In the genomic region with DNA sequence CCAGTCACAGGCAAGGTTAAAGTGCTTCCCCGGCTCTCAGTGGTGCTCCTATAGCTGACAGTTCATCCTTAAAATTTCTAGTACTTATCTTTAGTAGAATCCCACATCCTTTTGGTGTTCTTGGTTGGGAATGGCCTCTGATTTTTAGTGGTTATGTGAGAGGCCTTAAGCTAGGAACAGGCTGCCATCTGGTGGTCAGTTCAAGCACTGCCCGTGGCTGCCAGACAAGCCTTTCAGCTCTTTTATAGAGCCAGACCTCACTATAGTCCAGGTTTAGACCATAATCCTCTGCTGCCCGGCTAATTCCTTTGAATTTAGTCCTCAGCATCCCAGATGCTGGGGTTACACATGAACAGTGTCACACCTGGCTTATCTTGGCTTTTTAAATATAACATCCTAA, we compare ENCODE assay signal across 8 mouse cellular contexts. TPM values are rescaled to one million over a fixed set of nuclear protein-coding genes. Genes with fewer than 3 reads are reported as not detected.
A peak's percentile ranks its signal among the peaks of the same experiment; 100 is the strongest.
DNase-seq lines count a peak whose midpoint lies in the region; ATAC-seq and TF ChIP-seq lines count a peak whose summit lies in the region.

No protein-coding gene starts in this region.

- peak; percentile 89 for TF ChIP-seq RAD21 in MEL (IDR thresholded peaks at IDR 0.05; ENCODE audit: low read depth, low read length)

- H3K79me2 ChIP-seq in MEL (ENCODE audit: control insufficient read depth, insufficient read depth, low read length, poor library complexity) = no peaks in the 10 kb centered on the region

- TF ChIP-seq CTCF in MEL (IDR thresholded peaks at IDR 0.05 in 2 of 3, conservative IDR thresholded peaks at IDR 0.05 in 1 of 3; ENCODE audit: control insufficient read depth in 1 of 3, insufficient read depth in 1 of 3, low read depth in 2 of 3, low read length in 3 of 3, poor library complexity in 1 of 3, severe bottlenecking in 1 of 3) = peak; percentile 85 to 91 (median 91)
- peak; percentile 91 for TF ChIP-seq CTCF in brain, embryonic 14.5 days (IDR thresholded peaks at IDR 0.05; ENCODE audit: borderline replicate concordance, extremely low read depth, insufficient read depth, insufficient read length)
- peak; percentile 89 for TF ChIP-seq CTCF in heart, postnatal 0 days (IDR thresholded peaks at IDR 0.05; ENCODE audit: low read depth)
- peak; percentile 89 for TF ChIP-seq CTCF in lung, embryonic 14.5 days (IDR thresholded peaks at IDR 0.05; ENCODE audit: low read depth)

- ATAC-seq in erythroid progenitor cell, adult 5-6 weeks (replicated peaks; ENCODE audit: low FRiP score, poor library complexity, severe bottlenecking) = peak; percentile 57
- peak; percentile 62; the same call in 1 of the 2 replicates for ATAC-seq in heart, postnatal 0 days (ENCODE audit: insufficient read depth, low read depth)
- peak; percentile 59; the same call in 1 of the 2 replicates for ATAC-seq in lung, embryonic 14.5 days (ENCODE audit: insufficient read depth)

- H3K4me1 ChIP-seq in MEL (ENCODE audit: control insufficient read depth in 1 of 2, insufficient read depth in 2 of 2, low read length in 2 of 2) = no peaks in the 10 kb centered on the region; a peak in 1 of 4 replicates
- no peaks in the 10 kb centered on the region for H3K4me1 ChIP-seq in heart, postnatal 0 days (ENCODE audit: control insufficient read depth, insufficient read depth)
- H3K4me1 ChIP-seq in lung, embryonic 14.5 days (ENCODE audit: insufficient read depth) = no peaks in the 10 kb centered on the region

- H3K27ac ChIP-seq in MEL (ENCODE audit: control insufficient read depth, low read depth, low read length) = no peak overlapping the region
- H3K27ac ChIP-seq in heart, postnatal 0 days (ENCODE audit: low read depth) = no peak overlapping the region
- no peak overlapping the region for H3K27ac ChIP-seq in lung, embryonic 14.5 days (ENCODE audit: low read depth)

- no peaks in the 10 kb centered on the region for H3K9me3 ChIP-seq in MEL (replicated peaks; ENCODE audit: insufficient read depth, low read length)
- no peaks in the 10 kb centered on the region for H3K9me3 ChIP-seq in heart, postnatal 0 days (replicated peaks; ENCODE audit: control insufficient read depth, low read length)
- H3K9me3 ChIP-seq in lung, embryonic 14.5 days (ENCODE audit: low read depth, low read length) = no peaks in the 10 kb centered on the region

- peaks cover 0 to 4% of the 10 kb centered on the region in 2 experiments; a peak in 2 of 4 replicates for H3K36me3 ChIP-seq in MEL (ENCODE audit: control insufficient read depth in 1 of 2, insufficient read depth in 2 of 2, low read length in 2 of 2)
- peaks cover 83% of the 10 kb centered on the region for H3K36me3 ChIP-seq in heart, postnatal 0 days (replicated peaks; ENCODE audit: control insufficient read depth, insufficient read depth, low read length)
- peaks cover 88% of the 10 kb centered on the region for H3K36me3 ChIP-seq in lung, embryonic 14.5 days (ENCODE audit: insufficient read depth)

- no peak overlapping the region for H3K9ac ChIP-seq in MEL (ENCODE audit: control insufficient read depth, low read depth, low read length, poor library complexity, severe bottlenecking)
- no peak overlapping the region for H3K9ac ChIP-seq in heart, postnatal 0 days (replicated peaks; ENCODE audit: low read depth, low read length)
- H3K9ac ChIP-seq in lung, embryonic 14.5 days = no peak overlapping the region

- H3K4me3 ChIP-seq in MEL (ENCODE audit: control insufficient read depth in 1 of 2, insufficient read depth in 1 of 2, low read depth in 2 of 2, low read length in 2 of 2) = no peak overlapping the region
- no peak overlapping the region for H3K4me3 ChIP-seq in heart, postnatal 0 days (ENCODE audit: low read depth, low read length)
- H3K4me3 ChIP-seq in lung, embryonic 14.5 days (ENCODE audit: low read depth, low read length) = no peak overlapping the region

- no peaks in the 10 kb centered on the region for H3K27me3 ChIP-seq in MEL (ENCODE audit: control insufficient read depth in 1 of 2, insufficient read depth in 2 of 2, low read length in 2 of 2)
- H3K27me3 ChIP-seq in heart, postnatal 0 days (ENCODE audit: control insufficient read depth, insufficient read depth, low read length) = no peaks in the 10 kb centered on the region
- no peaks in the 10 kb centered on the region for H3K27me3 ChIP-seq in lung, embryonic 14.5 days (ENCODE audit: insufficient read depth, low read length)

- no peak overlapping the region for H3K4me2 ChIP-seq in heart, postnatal 0 days (ENCODE audit: low read depth, low read length)
- no peak overlapping the region for H3K4me2 ChIP-seq in lung, embryonic 14.5 days

- peak in 1 of 2 experiments; percentile 26; a peak in 1 of 4 replicates for TF ChIP-seq POLR2A in MEL (IDR thresholded peaks at IDR 0.05; ENCODE audit: control insufficient read depth in 1 of 2, insufficient read depth in 1 of 2, low read depth in 1 of 2, low read length in 2 of 2, poor library complexity in 1 of 2)
- TF ChIP-seq POLR2A in brain, embryonic 14.5 days (IDR thresholded peaks at IDR 0.05; ENCODE audit: borderline replicate concordance, extremely low read depth, insufficient read depth, insufficient read length, poor library complexity, severe bottlenecking) = no peak

- peak; percentile 78 for DNase-seq in MEL (ENCODE audit: low read depth, low spot score)
- DNase-seq in brain, embryonic 14.5 days (ENCODE audit: low read depth) = peak; percentile 89
- peak; percentile 72 for DNase-seq in heart, postnatal 0 days (ENCODE audit: low spot score)
- DNase-seq in layer of hippocampus, adult 8-10 months (ENCODE audit: low spot score in 2 of 2) = peak; percentile 68 to 90
- DNase-seq in lung, embryonic 14.5 days = peak; percentile 94
- peak; percentile 68 for DNase-seq in retina, postnatal 7 days (ENCODE audit: low read depth, low spot score)
- DNase-seq in urinary bladder, adult 2 months (ENCODE audit: low spot score) = peak; percentile 56

- 18% methylated on average over 3 of the region's 3 CpGs for WGBS in heart, postnatal 0 days
- 24% methylated on average over 3 of the region's 3 CpGs for WGBS in lung, embryonic 14.5 days

- no peak for TF ChIP-seq EP300 in MEL (IDR thresholded peaks at IDR 0.05; ENCODE audit: low read depth in 1 of 2, low read length in 2 of 2)
- TF ChIP-seq EP300 in heart, postnatal 0 days (IDR thresholded peaks at IDR 0.05; ENCODE audit: low read depth) = no peak

TF ChIP-seq in MEL, 35 proteins besides CTCF, POLR2A, EP300 and RAD21:
- TF ChIP-seq MAFK (IDR thresholded peaks at IDR 0.05; ENCODE audit: borderline replicate concordance, low read depth, low read length) (no peak), HCFC1 (IDR thresholded peaks at IDR 0.05; ENCODE audit: low read depth, low read length) (0 out of 2 replicates have a peak, but pooled peaks have one; percentile 17), SIN3A (IDR thresholded peaks at IDR 0.05; ENCODE audit: low read length) (0 out of 2 replicates have a peak, but pooled peaks have one; percentile 41), SMC3 (IDR thresholded peaks at IDR 0.05; ENCODE audit: low read depth, low read length) (peak; percentile 88), ZMIZ1 (IDR thresholded peaks at IDR 0.05; ENCODE audit: low read depth, low read length) (0 out of 2 replicates have a peak, but pooled peaks have one; percentile 38), ZC3H11A (IDR thresholded peaks at IDR 0.05; ENCODE audit: low read depth, low read length) (peak; percentile 84)
TF ChIP-seq in MEL: peak in this region for 5.

RNA-seq across cellular contexts. Expression of gene Ubap1, which starts 41.3 kb away (rescaled TPM):
- 9.1 and 12.8 TPM in 2 replicates for total RNA-seq in MEL (2012; rRNA removed)
- 10 to 100 TPM in 1 of 2 experiments, not detected in 1; 15.7 TPM for polyA plus RNA-seq in MEL (2012; ENCODE audit: insufficient read depth in 1 of 2, insufficient read length in 2 of 2, low read depth in 1 of 2, low replicate concordance in 2 of 2, missing spikeins in 1 of 2)
- 55.5 and 59.5 TPM in 2 replicates for polyA plus RNA-seq in brain, embryonic 14.5 days (2012; rRNA removed)
- total RNA-seq in erythroid progenitor cell, adult 5-6 weeks (2015; ENCODE audit: low replicate concordance) = 28.5 and 33.1 TPM in 2 replicates
- total RNA-seq in erythroid progenitor cell, adult 5-6 weeks (2017; ENCODE audit: low replicate concordance) = 126 and 198 TPM in 2 replicates
- total RNA-seq in heart, postnatal 0 days (2014; rRNA removed; ENCODE audit: low replicate concordance) = 43.2 and 125 TPM in 2 replicates
- 45.3 and 45.7 TPM in 2 replicates for polyA plus RNA-seq in heart, postnatal 0 days (2015; fragmentation: Nextera tagmentation; extraction: Ambion mirVana)
- 10 to 100 TPM; 42.1 to 48.0 (median 44.9) TPM for total RNA-seq in layer of hippocampus, adult 8-10 months (2022)
- polyA plus RNA-seq in lung, embryonic 14.5 days (2014; fragmentation: Nextera tagmentation; extraction: Ambion mirVana) = 47.7 and 53.8 TPM in 2 replicates
- 47.2 and 52.7 TPM in 2 replicates for polyA plus RNA-seq in urinary bladder, adult 2 months (2012; rRNA removed)
